Mouse (Mus musculus): ENCODE measurements at regions not wholly inside any gene's neighbourhood (a gene's known extent, or its start where the extent isn't known, plus 50 kb on each side); places are given as distances from the start of the nearest gene placed in this dataset.

DNA sequence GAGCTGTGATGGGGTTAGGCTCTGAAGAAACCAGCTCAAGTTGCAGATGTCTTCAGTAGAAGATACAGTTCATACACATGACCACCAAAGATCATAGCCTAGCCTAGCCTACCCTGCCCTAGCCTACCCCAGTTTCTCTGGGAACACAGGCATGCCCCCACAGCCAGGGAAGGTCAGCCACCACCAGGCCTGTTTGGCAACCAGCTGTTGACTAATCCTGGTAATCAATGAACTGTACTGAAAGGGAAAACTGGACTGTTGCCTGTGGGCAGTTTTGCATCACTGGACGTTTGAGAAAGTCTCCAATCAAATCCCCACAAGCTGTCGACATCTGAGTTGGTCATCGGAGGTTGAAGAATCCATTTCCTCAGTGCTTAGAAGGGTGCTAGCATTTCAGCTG, 276.5 kb upstream of the Eef2kmt start:
- TF ChIP-seq CTCF (IDR thresholded peaks at IDR 0.05; ENCODE audit: insufficient read depth, low read length) (no peak), POLR2A (IDR thresholded peaks at IDR 0.05; ENCODE audit: borderline replicate concordance, extremely low read depth, low read depth, low read length) (no peak)
